Mouse (Mus musculus) lung, postnatal 36 days (tissue): Measurements from ENCODE around the gene Lgi4.

Source experiments
- DNase-seq: peaks from one replicate; pipeline ENCODE4 v3.0.0; 2022; ENCODE audit warnings: mixed read lengths

The Lgi4 gene

GRCm38 (mm10) chr7:31059108-31059507 is at the start of gene Lgi4:
TSS of gene Lgi4 (plus strand) at chr7:31059342.
- peak; percentile 89 for DNase-seq

- DNase-seq = no peak
Observed at GRCm38 (mm10) chr7:31012971-31013370, 46.2 kb upstream of the Lgi4 start.

GRCm38 (mm10) chr7:31017104-31017901 is 41.8 kb upstream of the Lgi4 start:
- DNase-seq = peak; percentile 34

- no peak for DNase-seq
Observed at GRCm38 (mm10) chr7:31028609-31029008, 30.5 kb upstream of the Lgi4 start.

- DNase-seq = no peak
Observed at GRCm38 (mm10) chr7:31030717-31031116, 28.4 kb upstream of the Lgi4 start.

- peak; percentile 46 for DNase-seq
Observed at GRCm38 (mm10) chr7:31031731-31032130, 27.4 kb upstream of the Lgi4 start.

- DNase-seq = peak; percentile 76
Observed at GRCm38 (mm10) chr7:31033409-31034165, 25.6 kb upstream of the Lgi4 start.

GRCm38 (mm10) chr7:31034789-31035188 is 24.4 kb upstream of the Lgi4 start:
- peak; percentile 60 for DNase-seq

GRCm38 (mm10) chr7:31035291-31035690 is 23.9 kb upstream of the Lgi4 start:
- DNase-seq = no peak

- peak; percentile 22 for DNase-seq
Observed at GRCm38 (mm10) chr7:31036917-31037316, 22.2 kb upstream of the Lgi4 start.

GRCm38 (mm10) chr7:31037675-31038074 is 21.5 kb upstream of the Lgi4 start:
- no peak for DNase-seq

GRCm38 (mm10) chr7:31039011-31039410 is 20.1 kb upstream of the Lgi4 start:
- DNase-seq = no peak

GRCm38 (mm10) chr7:31040281-31041022 is 18.7 kb upstream of the Lgi4 start:
- DNase-seq = no peak

- DNase-seq = no peak
Observed at GRCm38 (mm10) chr7:31041023-31041407, 18.1 kb upstream of the Lgi4 start.

GRCm38 (mm10) chr7:31041662-31042315 is 17.4 kb upstream of the Lgi4 start:
- peak; percentile 82 for DNase-seq

- DNase-seq = no peak
Observed at GRCm38 (mm10) chr7:31042431-31042910, 16.7 kb upstream of the Lgi4 start, which contains the start of gene Fxyd5. TSS of gene Fxyd5 (minus strand) at chr7:31042481.

GRCm38 (mm10) chr7:31049135-31049845 is 9.9 kb upstream of the Lgi4 start:
- no peak for DNase-seq

- no peak for DNase-seq
Observed at GRCm38 (mm10) chr7:31049846-31050281, 9.3 kb upstream of the Lgi4 start.

GRCm38 (mm10) chr7:31050487-31050886 is 8.7 kb upstream of the Lgi4 start:
- DNase-seq = no peak

- no peak for DNase-seq
Observed at GRCm38 (mm10) chr7:31050921-31051320, 8.2 kb upstream of the Lgi4 start.

- no peak for DNase-seq
Observed at GRCm38 (mm10) chr7:31051321-31052021, 7.7 kb upstream of the Lgi4 start, which contains the start of gene Fxyd7. TSS of gene Fxyd7 (minus strand) at chr7:31051467.
